Mouse (Mus musculus) gastrocnemius, adult 18-20 months (tissue): ENCODE data around the gene Cpne4. TPM values are rescaled to one million over a fixed set of nuclear protein-coding genes. Genes with fewer than 3 reads are reported as not detected.

Source experiments
- DNase-seq: peaks from one replicate; pipeline ENCODE4 v3.0.0; 2021; ENCODE audit warnings: low spot score
- total RNA-seq, 2 experiments: library from RNA; stranded (reverse); gene quantifications; 2 replicates each; pipeline ENCODE4 v1.2.3; 2021

The Cpne4 gene
- total RNA-seq, 2 experiments from 2014 or later = not detected

- no peak for DNase-seq
These were observed 131.5 kb downstream of the Cpne4 start for GRCm38 (mm10) chr9:104678571-104678970.

- no peak for DNase-seq
These were observed 140.0 kb downstream of the Cpne4 start for GRCm38 (mm10) chr9:104687051-104687450.

GRCm38 (mm10) chr9:104693145-104693544, 146.1 kb downstream of the Cpne4 start:
- no peak for DNase-seq

- DNase-seq = no peak
These were observed 163.7 kb downstream of the Cpne4 start for GRCm38 (mm10) chr9:104710831-104711230.

- DNase-seq = no peak
These were observed 178.2 kb downstream of the Cpne4 start for GRCm38 (mm10) chr9:104725311-104725710.

GRCm38 (mm10) chr9:104742661-104743380, 195.7 kb downstream of the Cpne4 start:
- DNase-seq = no peak

- no peak for DNase-seq
These were observed 208.4 kb downstream of the Cpne4 start for GRCm38 (mm10) chr9:104755519-104755918.

GRCm38 (mm10) chr9:104760031-104760430, 212.9 kb downstream of the Cpne4 start:
- DNase-seq = no peak

- DNase-seq = no peak
These were observed 229.2 kb downstream of the Cpne4 start for GRCm38 (mm10) chr9:104776198-104776815.

- no peak for DNase-seq
These were observed 230.0 kb downstream of the Cpne4 start for GRCm38 (mm10) chr9:104777135-104777534.

GRCm38 (mm10) chr9:104777780-104778179, 230.7 kb downstream of the Cpne4 start:
- DNase-seq = no peak

GRCm38 (mm10) chr9:104796601-104797000, 249.5 kb downstream of the Cpne4 start:
- no peak for DNase-seq

- no peak for DNase-seq
These were observed 257.7 kb downstream of the Cpne4 start for GRCm38 (mm10) chr9:104804776-104805175.

GRCm38 (mm10) chr9:104814681-104815080, 267.6 kb downstream of the Cpne4 start:
- DNase-seq = no peak

- DNase-seq = no peak
These were observed 281.6 kb downstream of the Cpne4 start for GRCm38 (mm10) chr9:104828646-104829045.

- no peak for DNase-seq
These were observed 286.0 kb downstream of the Cpne4 start for GRCm38 (mm10) chr9:104832934-104833539.

- DNase-seq = no peak
These were observed 290.8 kb downstream of the Cpne4 start for GRCm38 (mm10) chr9:104837931-104838330.

- no peak for DNase-seq
These were observed 294.2 kb downstream of the Cpne4 start for GRCm38 (mm10) chr9:104841278-104841677.

GRCm38 (mm10) chr9:104845226-104845930, 298.3 kb downstream of the Cpne4 start:
- DNase-seq = peak; percentile 42

- no peak for DNase-seq
These were observed 306.6 kb downstream of the Cpne4 start for GRCm38 (mm10) chr9:104853701-104854100.

- peak; percentile 44 for DNase-seq
These were observed 307.3 kb downstream of the Cpne4 start for GRCm38 (mm10) chr9:104854245-104854921.
